Mouse (Mus musculus) spleen, adult 2 months (tissue): ENCODE measurements around the gene Lhfpl2. TPM values are rescaled to one million over a fixed set of nuclear protein-coding genes. Genes with fewer than 3 reads are reported as not detected.

Source experiments
- DNase-seq, 2 experiments: peaks; one replicate each; pipeline versions ENCODE4 v3.0.0 to v3.0.0-alpha.2; 2012 to 2021; ENCODE audit warnings: low spot score in 2 of 2, low read depth in 1 of 2
- H3K27ac ChIP-seq: fragments of 200-500 bp; 2 replicates; pipeline ENCODE4 v1.5.1; 2012; ENCODE audit warnings: low read length, inconsistent platforms; ENCODE audit not compliant: insufficient read depth
- H3K27me3 ChIP-seq: fragments of 200-500 bp; 2 replicates; pipeline ENCODE4 v1.6.1; 2012; ENCODE audit warnings: mild to moderate bottlenecking, moderate library complexity, low read length, inconsistent platforms; ENCODE audit not compliant: control insufficient read depth, insufficient read depth
- H3K36me3 ChIP-seq: fragments of 200-500 bp; 2 replicates; pipeline ENCODE4 v1.6.1; 2012; ENCODE audit warnings: mild to moderate bottlenecking, low read length, inconsistent platforms; ENCODE audit not compliant: control insufficient read depth, insufficient read depth
- H3K4me1 ChIP-seq: fragments of 200-500 bp; 2 replicates; pipeline ENCODE4 v1.6.1; 2011; ENCODE audit warnings: inconsistent platforms; ENCODE audit not compliant: control insufficient read depth, insufficient read depth, insufficient read length
- H3K4me3 ChIP-seq: fragments of 200-500 bp; 2 replicates; pipeline ENCODE4 v1.5.1; 2011; ENCODE audit warnings: mild to moderate bottlenecking, inconsistent platforms; ENCODE audit not compliant: insufficient read depth, insufficient read length; ENCODE audit errors: extremely low read depth
- CTCF ChIP-seq: fragments of 200-500 bp; IDR thresholded peaks from 2 replicates; pipeline ENCODE4 v1.5.1; 2011; ENCODE audit warnings: mild to moderate bottlenecking, inconsistent platforms; ENCODE audit not compliant: insufficient read depth, insufficient read length, insufficient replicate concordance; ENCODE audit errors: extremely low read depth
- POLR2A ChIP-seq: fragments of 200-500 bp; IDR thresholded peaks from 2 replicates; pipeline ENCODE4 v1.6.1; 2011; ENCODE audit warnings: low read depth, low read length, inconsistent platforms
- WGBS: fragments of 180-500 bp; shearing (Covaris S2); methylation state at CpG from one replicate; pipeline ENCODE4 v1.1.7; 2018; 5-methylcytosine and 5-hydroxymethylcytosine counted together
- polyA plus RNA-seq: library from polyadenylated mRNA; depleted of rRNA; stranded (reverse); fragments of >200 nt; gene quantifications from 2 replicates; pipeline ENCODE4 v1.2.3, GENCODE M21; 2012

The Lhfpl2 gene
- polyA plus RNA-seq, 1 experiment: 4.8 TPM

DNA sequence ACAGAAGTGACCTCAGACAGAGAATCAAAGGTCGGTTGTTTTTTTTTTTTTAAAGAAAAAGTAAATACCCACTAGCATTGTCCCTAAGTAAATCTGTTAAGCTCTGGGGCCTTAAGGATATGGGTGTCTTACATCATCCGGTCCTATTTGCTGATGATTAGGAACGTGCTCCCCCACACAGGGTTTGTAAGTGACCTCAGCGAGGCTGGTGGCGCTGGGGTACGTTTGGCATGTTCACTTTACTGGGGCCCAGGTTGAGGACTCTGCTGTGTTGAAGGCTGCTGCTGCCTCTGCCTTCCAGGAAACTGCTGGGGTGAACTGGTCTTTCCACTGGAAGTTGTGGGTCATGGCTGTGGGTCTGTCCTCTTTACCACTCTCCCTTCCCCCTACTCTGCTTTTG lies 106.9 kb downstream of the Lhfpl2 start:
- TF ChIP-seq CTCF (0 out of 2 replicates have a peak, but pooled peaks have one; percentile 0), POLR2A (no peak)
- H3K4me3 ChIP-seq: no peak overlapping the region
- 75% methylated on average over 6 of the region's 6 CpGs for WGBS
- H3K27me3 ChIP-seq: no peaks in the 10 kb centered on the region
- no peak overlapping the region for H3K27ac ChIP-seq
- no peaks in the 10 kb centered on the region for H3K36me3 ChIP-seq
- no peaks in the 10 kb centered on the region for H3K4me1 ChIP-seq
- DNase-seq: no peak

DNA sequence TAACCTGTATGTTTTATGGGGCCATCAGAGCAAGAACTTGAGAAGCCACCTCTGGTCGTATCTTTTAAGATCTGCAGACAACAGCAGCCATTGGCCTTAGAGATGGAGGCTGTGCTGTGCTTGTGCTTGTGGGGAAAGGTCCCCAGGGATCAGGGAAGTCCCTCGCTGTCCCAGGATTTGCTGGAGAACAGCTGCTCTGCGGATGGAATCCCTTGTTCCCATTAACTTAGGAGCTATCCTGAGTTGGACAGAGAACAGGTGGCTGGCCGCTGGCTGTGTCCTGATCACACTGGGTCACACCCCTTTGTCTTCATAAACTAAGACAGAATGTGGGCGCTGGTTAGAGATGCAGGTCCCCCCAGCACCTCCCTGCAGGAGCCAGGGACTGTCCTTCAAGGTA lies 110.7 kb downstream of the Lhfpl2 start:
- WGBS: 88% methylated on average over 5 of the region's 5 CpGs
- no peak for DNase-seq
- TF ChIP-seq CTCF: no peak
- no peak for TF ChIP-seq POLR2A
- Histone ChIP-seq H3K27me3 (no peaks in the 10 kb centered on the region), H3K27ac (no peak overlapping the region), H3K4me1 (no peaks in the 10 kb centered on the region), H3K36me3 (no peaks in the 10 kb centered on the region), H3K4me3 (no peak overlapping the region)

DNA sequence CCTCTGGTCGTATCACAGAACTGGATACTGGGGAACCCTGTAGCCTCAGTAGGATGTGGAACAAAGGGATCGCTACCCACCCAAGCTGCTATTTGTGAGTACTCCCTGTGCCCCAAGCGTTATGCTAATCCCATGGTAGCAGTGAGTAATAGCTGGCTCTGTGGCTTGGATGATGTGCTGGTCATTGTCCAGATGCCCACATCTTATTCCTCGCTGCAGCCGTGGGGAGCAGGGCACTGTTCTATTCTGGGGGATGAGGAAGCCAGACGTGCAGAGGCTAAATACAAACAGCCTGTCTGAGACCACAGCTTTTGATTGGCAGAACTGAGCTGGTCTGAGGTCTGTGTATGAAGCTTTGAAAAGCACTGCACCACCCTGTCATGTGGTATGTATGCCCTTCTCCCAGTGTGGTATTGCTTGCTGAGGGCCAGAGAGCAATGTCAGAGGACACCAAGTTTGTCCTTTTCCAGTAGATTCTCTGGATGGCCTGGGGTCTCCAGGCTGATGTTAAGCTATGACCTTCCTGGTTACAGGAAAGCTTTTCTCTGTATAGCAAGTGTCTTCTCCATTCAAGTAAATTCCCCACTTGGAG lies 111.8 kb downstream of the Lhfpl2 start:
- no peak overlapping the region for H3K4me3 ChIP-seq
- 52% methylated on average over 6 of the region's 6 CpGs for WGBS
- peaks cover 3% of the 10 kb centered on the region for H3K27me3 ChIP-seq
- DNase-seq: no peak
- no peaks in the 10 kb centered on the region for H3K36me3 ChIP-seq
- 0 out of 2 replicates have a peak, but pooled peaks cover 2% of the 10 kb centered on the region for H3K4me1 ChIP-seq
- no peak overlapping the region for H3K27ac ChIP-seq
- no peak for TF ChIP-seq CTCF
- TF ChIP-seq POLR2A: no peak

DNA sequence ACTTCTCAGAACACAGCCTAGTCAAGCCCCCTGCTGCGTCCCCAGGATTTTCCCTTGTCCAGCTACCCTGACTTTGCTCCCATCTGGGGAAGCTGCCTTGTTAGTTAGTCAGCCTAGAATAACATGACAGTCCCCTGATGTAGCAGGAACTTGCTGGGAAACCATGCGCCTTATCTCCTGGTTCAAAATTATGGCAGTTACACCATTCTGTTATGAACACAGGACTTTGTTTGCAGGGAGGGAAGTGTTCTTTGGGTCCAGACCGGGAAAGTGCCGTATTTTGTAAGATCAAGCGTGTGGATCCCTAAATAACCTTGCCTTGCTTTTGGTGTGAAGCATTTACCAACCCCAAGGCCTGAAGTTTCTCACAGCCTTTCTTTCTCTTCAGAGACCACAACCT lies 114.0 kb downstream of the Lhfpl2 start:
- no peak overlapping the region for H3K27ac ChIP-seq
- no peak overlapping the region for H3K4me3 ChIP-seq
- 72% methylated on average over 5 of the region's 5 CpGs for whole genome bisulfite sequencing
- DNase-seq: no peak
- H3K36me3 ChIP-seq: no peaks in the 10 kb centered on the region
- H3K4me1 ChIP-seq: 0 out of 2 replicates have a peak, but pooled peaks cover 2% of the 10 kb centered on the region
- H3K27me3 ChIP-seq: peaks cover 6% of the 10 kb centered on the region
- TF ChIP-seq CTCF (no peak), POLR2A (no peak)

DNA sequence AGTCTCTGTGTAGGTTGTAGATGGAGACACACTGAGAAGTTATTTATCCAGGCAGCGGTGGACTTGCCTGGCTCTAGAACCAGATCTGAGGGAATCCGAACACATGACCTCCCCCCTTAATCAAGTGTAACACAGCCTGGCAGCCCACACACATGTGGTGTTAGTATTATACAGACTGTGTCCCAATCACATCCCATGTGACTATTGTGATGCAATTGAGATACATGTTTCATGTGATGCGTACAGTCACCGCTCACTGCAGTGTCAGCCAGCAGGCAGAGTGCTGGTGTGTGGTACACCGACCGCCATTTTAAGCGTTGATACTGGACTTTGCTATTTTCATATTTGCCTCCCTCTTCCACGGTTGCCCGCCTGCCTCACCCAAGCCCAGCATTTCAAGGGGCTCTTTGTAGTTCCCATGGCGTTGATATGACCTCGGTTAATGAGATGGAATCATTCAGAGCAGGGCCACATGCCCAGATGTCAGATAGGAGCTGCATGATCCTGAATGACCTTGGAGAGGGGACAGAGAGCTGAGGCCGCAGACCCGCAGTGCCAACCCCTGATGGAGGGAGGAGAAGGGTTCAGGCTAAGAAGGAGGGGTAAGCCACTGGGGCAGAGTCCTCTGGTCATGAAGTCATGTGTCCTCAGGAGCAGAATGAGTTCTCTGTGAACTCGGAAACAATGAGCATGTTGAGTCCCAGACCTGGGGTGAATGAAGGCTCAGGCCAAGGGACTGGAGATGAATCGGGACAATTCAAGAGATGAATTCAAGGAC lies 115.1 kb downstream of the Lhfpl2 start:
- Histone ChIP-seq H3K4me1 (0 out of 2 replicates have a peak, but pooled peaks cover 2% of the 10 kb centered on the region), H3K27ac (no peak overlapping the region), H3K4me3 (no peak overlapping the region), H3K27me3 (peaks cover 6% of the 10 kb centered on the region), H3K36me3 (no peaks in the 10 kb centered on the region)
- WGBS: 90% methylated on average over 15 of the region's 15 CpGs
- no peak for DNase-seq
- no peak for TF ChIP-seq CTCF
- no peak for TF ChIP-seq POLR2A

DNA sequence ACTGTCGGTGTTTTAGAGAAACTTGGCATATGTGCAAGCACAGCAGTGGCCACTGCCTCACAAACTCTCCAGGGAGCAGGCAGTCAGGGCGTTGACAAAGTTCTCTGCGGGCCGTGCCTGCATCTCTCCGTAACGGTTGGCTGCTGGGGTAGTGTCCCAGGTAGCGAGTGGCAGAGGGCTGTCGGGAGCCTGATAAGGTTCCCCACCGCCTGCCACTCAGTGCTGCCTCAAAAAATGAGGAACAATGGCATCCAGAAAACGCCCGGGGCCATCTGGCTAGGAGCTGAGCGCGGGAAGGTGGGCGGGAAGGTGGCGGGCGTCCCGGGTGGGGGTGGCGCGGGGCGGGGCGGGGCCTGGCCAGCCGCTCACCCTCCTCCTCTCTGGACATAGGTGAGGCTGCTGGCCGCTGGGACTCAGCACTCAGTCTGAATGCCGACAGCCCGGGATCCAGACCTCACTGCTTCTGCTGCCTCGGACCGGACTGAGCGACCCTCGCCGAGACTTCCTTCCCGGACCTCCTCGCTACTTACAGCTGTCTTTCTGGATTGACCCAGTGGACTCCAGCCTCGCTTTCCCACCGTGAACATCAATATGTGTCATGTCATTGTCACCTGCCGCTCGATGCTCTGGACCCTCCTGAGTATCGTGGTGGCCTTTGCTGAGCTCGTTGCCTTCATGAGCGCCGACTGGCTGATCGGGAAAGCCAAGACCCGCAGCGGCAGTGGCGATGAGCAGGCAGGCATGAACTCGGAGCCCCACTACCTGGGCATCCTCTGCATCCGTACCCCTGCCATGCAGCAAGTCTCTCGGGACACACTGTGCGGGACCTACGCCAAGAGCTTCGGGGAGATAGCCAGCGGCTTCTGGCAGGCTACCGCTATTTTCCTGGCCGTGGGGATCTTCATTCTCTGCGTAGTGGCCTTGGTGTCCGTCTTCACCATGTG lies 116.3 kb downstream of the Lhfpl2 start:
- Histone ChIP-seq H3K4me1 (0 out of 2 replicates have a peak, but pooled peaks cover 2% of the 10 kb centered on the region), H3K27ac (no peak overlapping the region), H3K36me3 (no peaks in the 10 kb centered on the region), H3K4me3 (peak overlapping the region; percentile 51), H3K27me3 (peaks cover 6% of the 10 kb centered on the region)
- 2% methylated on average over 51 of the region's 55 CpGs for WGBS
- no peak for DNase-seq
- TF ChIP-seq CTCF (no peak), POLR2A (no peak)
